Mouse (Mus musculus): ENCODE measurements around the gene Cd3e. TPM values are rescaled to one million over a fixed set of nuclear protein-coding genes. Genes with fewer than 3 reads are reported as not detected.

Cd3e gene
- total and polyA plus RNA-seq, 3 experiments = 0.21 to 1.5 (median 0.66) TPM

DNA sequence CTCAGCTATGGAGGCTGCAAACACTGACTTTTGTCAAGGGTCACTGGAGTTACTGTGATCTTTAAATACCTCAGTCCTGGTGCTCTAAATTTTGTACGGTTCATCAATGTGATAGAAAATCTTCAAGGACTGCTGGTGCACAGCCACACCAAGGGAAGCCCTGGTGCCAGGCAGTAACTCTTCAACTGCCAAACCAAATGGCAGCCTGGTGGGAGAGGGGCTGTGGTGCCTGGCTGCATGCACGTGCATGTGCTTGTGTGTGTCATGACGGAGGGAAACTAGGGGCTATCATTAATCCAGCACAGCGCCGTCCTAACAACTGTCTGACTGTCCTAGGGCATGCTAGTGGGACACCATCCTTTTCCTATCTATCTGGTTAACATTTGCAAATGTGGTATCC lies 9.7 kb downstream of the Cd3e start:
- Histone ChIP-seq H3K9ac (ENCODE audit: low read depth, low read length) (no peak overlapping the region), H3K27me3 (ENCODE audit: control insufficient read depth, insufficient read depth, low read length) (0 out of 2 replicates have a peak, but pooled peaks cover 2% of the 10 kb centered on the region), H3K4me1 (ENCODE audit: control insufficient read depth, insufficient read depth, low read length) (no peaks in the 10 kb centered on the region), H3K27ac (no peak overlapping the region), H3K36me3 (ENCODE audit: control insufficient read depth, insufficient read depth, low read length) (no peaks in the 10 kb centered on the region), H3K79me2 (replicated peaks; ENCODE audit: control insufficient read depth, insufficient read depth, low read length) (no peaks in the 10 kb centered on the region), H3K4me3 (no peak overlapping the region)
- intact Hi-C loops (cut with DNase I) = no loop called here
- WGBS = 72% methylated on average over 5 of the region's 5 CpGs
- DNase-seq = no peak
- no peak for TF ChIP-seq CTCF (IDR thresholded peaks at IDR 0.05)
- no peak for TF ChIP-seq POLR2A (IDR thresholded peaks at IDR 0.05; ENCODE audit: insufficient read depth, low read depth, low read length)
- TF ChIP-seq EP300 (IDR thresholded peaks at IDR 0.05; ENCODE audit: insufficient read depth, low read depth, low read length) = no peak

DNA sequence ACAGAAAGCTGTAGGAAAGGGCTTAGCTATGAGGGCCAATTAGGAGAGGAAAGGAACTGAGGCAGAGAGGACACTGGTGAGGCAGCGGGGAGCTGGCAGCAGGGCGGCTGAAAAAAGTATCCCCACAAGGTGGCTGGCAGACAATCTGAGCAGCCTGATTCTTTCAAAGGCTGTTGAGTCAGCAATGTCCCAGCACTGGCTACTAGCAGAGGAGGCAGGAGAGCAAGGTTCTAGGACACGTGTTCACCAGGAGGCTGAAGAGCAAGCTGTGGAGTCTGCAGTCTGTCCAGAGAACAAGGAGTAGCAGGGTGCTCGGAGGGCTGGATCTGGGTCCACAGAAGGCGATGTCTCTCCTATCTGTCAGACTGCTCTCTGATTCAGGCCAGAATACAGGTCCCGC lies 10.3 kb downstream of the Cd3e start:
- 46% methylated on average over 6 of the region's 6 CpGs for WGBS
- TF ChIP-seq POLR2A (IDR thresholded peaks at IDR 0.05; ENCODE audit: insufficient read depth, low read depth, low read length) = no peak
- TF ChIP-seq EP300 (IDR thresholded peaks at IDR 0.05; ENCODE audit: insufficient read depth, low read depth, low read length) = no peak
- no peak for TF ChIP-seq CTCF (IDR thresholded peaks at IDR 0.05)
- Histone ChIP-seq H3K4me3 (no peak overlapping the region), H3K9ac (ENCODE audit: low read depth, low read length) (no peak overlapping the region), H3K27me3 (ENCODE audit: control insufficient read depth, insufficient read depth, low read length) (0 out of 2 replicates have a peak, but pooled peaks cover 2% of the 10 kb centered on the region), H3K36me3 (ENCODE audit: control insufficient read depth, insufficient read depth, low read length) (no peaks in the 10 kb centered on the region), H3K27ac (no peak overlapping the region), H3K79me2 (replicated peaks; ENCODE audit: control insufficient read depth, insufficient read depth, low read length) (no peaks in the 10 kb centered on the region), H3K4me1 (ENCODE audit: control insufficient read depth, insufficient read depth, low read length) (no peaks in the 10 kb centered on the region)
- no peak for DNase-seq
- intact Hi-C loops (cut with DNase I) = no loop called here

DNA sequence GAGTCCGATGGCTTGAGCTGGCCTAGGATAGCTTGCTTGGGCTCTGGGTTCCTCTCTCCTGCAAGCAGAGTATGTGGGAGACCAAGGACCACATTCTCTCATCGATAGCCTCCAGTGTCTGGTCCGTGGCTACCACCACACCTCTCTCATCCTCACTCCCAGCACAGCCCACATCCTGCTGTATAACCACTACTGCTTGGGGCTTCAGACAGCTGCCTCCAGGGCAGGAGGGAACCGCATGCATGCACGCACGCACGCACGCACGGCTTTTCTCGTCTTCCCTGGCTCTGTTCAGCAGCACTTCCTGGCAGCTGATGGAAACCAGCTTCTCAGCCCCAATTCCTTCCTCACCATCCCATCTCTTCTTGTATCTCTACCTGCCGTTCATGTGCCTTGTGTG lies 11.3 kb downstream of the Cd3e start:
- H3K27ac ChIP-seq = no peak overlapping the region
- intact Hi-C loops (cut with DNase I) = no loop called here
- H3K79me2 ChIP-seq (replicated peaks; ENCODE audit: control insufficient read depth, insufficient read depth, low read length) = no peaks in the 10 kb centered on the region
- H3K27me3 ChIP-seq (ENCODE audit: control insufficient read depth, insufficient read depth, low read length) = 0 out of 2 replicates have a peak, but pooled peaks cover 2% of the 10 kb centered on the region
- no peak overlapping the region for H3K4me3 ChIP-seq
- 44% methylated on average over 11 of the region's 11 CpGs for WGBS
- H3K4me1 ChIP-seq (ENCODE audit: control insufficient read depth, insufficient read depth, low read length) = no peaks in the 10 kb centered on the region
- no peak for DNase-seq
- H3K36me3 ChIP-seq (ENCODE audit: control insufficient read depth, insufficient read depth, low read length) = no peaks in the 10 kb centered on the region
- no peak overlapping the region for H3K9ac ChIP-seq (ENCODE audit: low read depth, low read length)
- TF ChIP-seq POLR2A (IDR thresholded peaks at IDR 0.05; ENCODE audit: insufficient read depth, low read depth, low read length) (no peak), CTCF (IDR thresholded peaks at IDR 0.05) (no peak), EP300 (IDR thresholded peaks at IDR 0.05; ENCODE audit: insufficient read depth, low read depth, low read length) (no peak)

DNA sequence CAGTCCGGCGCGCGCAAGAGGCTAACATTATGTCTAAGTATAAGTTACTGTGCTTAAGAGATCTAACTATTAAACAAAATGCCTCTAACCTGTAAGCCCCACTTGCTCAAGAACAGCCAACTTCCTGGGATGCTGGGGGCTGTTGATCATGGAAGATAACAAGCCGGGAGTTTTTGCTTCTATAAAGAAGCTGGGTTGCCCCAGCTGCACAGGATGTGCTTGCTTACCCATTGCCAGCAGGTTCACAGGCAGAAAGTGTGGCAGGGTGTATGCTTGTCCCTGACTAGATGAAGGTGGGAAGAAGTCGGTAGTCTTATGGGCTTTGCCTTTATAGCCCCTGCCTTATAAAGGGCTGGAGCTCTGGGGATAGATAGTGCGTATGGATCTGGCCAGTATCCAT lies 12.8 kb downstream of the Cd3e start:
- no peak overlapping the region for H3K4me3 ChIP-seq
- intact Hi-C loops (cut with DNase I) = no loop called here
- 0 out of 2 replicates have a peak, but pooled peaks cover 2% of the 10 kb centered on the region for H3K27me3 ChIP-seq (ENCODE audit: control insufficient read depth, insufficient read depth, low read length)
- no peaks in the 10 kb centered on the region for H3K36me3 ChIP-seq (ENCODE audit: control insufficient read depth, insufficient read depth, low read length)
- TF ChIP-seq EP300 (IDR thresholded peaks at IDR 0.05; ENCODE audit: insufficient read depth, low read depth, low read length) = no peak
- no peak for TF ChIP-seq CTCF (IDR thresholded peaks at IDR 0.05)
- TF ChIP-seq POLR2A (IDR thresholded peaks at IDR 0.05; ENCODE audit: insufficient read depth, low read depth, low read length) = no peak
- no peaks in the 10 kb centered on the region for H3K4me1 ChIP-seq (ENCODE audit: control insufficient read depth, insufficient read depth, low read length)
- DNase-seq = no peak
- no peak overlapping the region for H3K27ac ChIP-seq
- WGBS = 88% methylated on average over 7 of the region's 7 CpGs
- H3K79me2 ChIP-seq (replicated peaks; ENCODE audit: control insufficient read depth, insufficient read depth, low read length) = no peaks in the 10 kb centered on the region
- no peak overlapping the region for H3K9ac ChIP-seq (ENCODE audit: low read depth, low read length)

DNA sequence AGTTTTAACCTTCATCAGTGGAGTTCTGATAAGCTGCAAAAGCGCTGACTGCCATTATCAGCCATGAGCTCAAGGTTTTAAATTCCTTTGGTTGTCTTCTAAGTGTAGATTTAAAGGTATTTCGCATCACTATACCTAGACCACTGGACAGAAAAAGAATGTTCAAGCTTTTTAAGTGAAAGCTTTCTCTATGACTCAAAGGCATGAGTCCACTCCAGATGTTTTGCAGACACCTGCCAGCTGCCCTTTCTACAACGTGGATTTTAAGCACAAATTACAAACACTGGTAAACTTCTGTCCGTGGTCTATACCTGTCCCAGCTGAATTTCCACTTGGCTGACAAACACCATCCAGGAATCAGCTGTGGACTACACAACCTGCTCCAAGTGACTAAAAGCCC lies 14.5 kb downstream of the Cd3e start:
- 68% methylated on average over 4 of the region's 4 CpGs for WGBS
- TF ChIP-seq CTCF (IDR thresholded peaks at IDR 0.05) = no peak
- TF ChIP-seq POLR2A (IDR thresholded peaks at IDR 0.05; ENCODE audit: insufficient read depth, low read depth, low read length) = no peak
- no peak for TF ChIP-seq EP300 (IDR thresholded peaks at IDR 0.05; ENCODE audit: insufficient read depth, low read depth, low read length)

DNA sequence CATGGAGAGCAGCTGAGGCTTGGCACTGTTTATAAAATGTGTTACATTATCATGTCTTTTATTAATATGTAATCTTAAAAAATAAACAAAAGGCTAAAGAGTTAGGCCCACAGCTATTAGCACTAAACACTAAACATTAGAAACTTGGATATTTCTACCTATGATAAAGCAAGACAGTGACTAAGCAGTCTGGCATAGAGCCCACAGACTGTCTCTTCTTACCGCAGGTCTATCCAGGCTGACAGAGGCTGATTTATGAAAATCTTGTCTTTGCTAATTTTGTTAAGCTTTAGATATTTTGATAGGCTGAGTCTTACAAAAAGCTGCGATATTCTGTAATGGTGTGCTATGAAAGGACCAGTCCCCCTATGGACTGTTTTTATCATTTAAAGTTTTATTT lies 16.2 kb downstream of the Cd3e start:
- H3K9ac ChIP-seq (ENCODE audit: low read depth, low read length) = no peak overlapping the region
- no peak for TF ChIP-seq POLR2A (IDR thresholded peaks at IDR 0.05; ENCODE audit: insufficient read depth, low read depth, low read length)
- TF ChIP-seq EP300 (IDR thresholded peaks at IDR 0.05; ENCODE audit: insufficient read depth, low read depth, low read length) = no peak
- no peak overlapping the region for H3K27ac ChIP-seq
- DNase-seq = no peak
- 79% methylated on average over 2 of the region's 2 CpGs for WGBS
- no peaks in the 10 kb centered on the region for H3K27me3 ChIP-seq (ENCODE audit: control insufficient read depth, insufficient read depth, low read length)
- intact Hi-C loops (cut with DNase I) = no loop called here
- no peaks in the 10 kb centered on the region for H3K4me1 ChIP-seq (ENCODE audit: control insufficient read depth, insufficient read depth, low read length)
- no peaks in the 10 kb centered on the region for H3K36me3 ChIP-seq (ENCODE audit: control insufficient read depth, insufficient read depth, low read length)
- H3K4me3 ChIP-seq = no peak overlapping the region
- no peaks in the 10 kb centered on the region for H3K79me2 ChIP-seq (replicated peaks; ENCODE audit: control insufficient read depth, insufficient read depth, low read length)

More for the DNA sequence above, 14.5 kb downstream of the Cd3e start:
- 0 out of 2 replicates have a peak, but pooled peaks cover 2% of the 10 kb centered on the region for H3K27me3 ChIP-seq (ENCODE audit: control insufficient read depth, insufficient read depth, low read length)
- no peaks in the 10 kb centered on the region for H3K36me3 ChIP-seq (ENCODE audit: control insufficient read depth, insufficient read depth, low read length)
- H3K27ac ChIP-seq = no peak overlapping the region
- H3K4me3 ChIP-seq = no peak overlapping the region
- DNase-seq = no peak
- H3K9ac ChIP-seq (ENCODE audit: low read depth, low read length) = no peak overlapping the region
- H3K4me1 ChIP-seq (ENCODE audit: control insufficient read depth, insufficient read depth, low read length) = no peaks in the 10 kb centered on the region
- intact Hi-C loops (cut with DNase I) = no loop called here
- no peaks in the 10 kb centered on the region for H3K79me2 ChIP-seq (replicated peaks; ENCODE audit: control insufficient read depth, insufficient read depth, low read length)
